Mouse (Mus musculus): ENCODE data around the gene B3galt4.

DNA sequence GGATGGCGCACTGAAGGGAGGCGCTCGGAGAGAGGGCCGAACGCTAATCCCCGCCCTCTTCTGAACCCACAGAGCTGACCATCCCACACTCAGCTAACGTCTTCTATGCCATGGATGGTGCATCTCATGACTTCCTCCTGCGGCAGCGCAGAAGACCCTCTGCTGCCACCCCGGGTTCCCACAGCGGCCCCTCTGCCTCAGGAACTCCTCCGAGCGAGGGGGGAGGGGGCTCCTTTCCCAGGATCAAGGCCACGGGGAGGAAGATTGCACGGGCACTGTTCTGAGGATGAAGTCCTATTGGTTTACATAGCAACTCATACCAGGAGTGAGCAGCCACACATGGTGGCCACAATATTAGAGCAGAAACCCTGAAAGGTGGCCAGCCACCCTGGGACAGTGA is 14.3 kb downstream of the B3galt4 start:
- TF ChIP-seq CTCF (IDR thresholded peaks at IDR 0.05; ENCODE audit: low read depth, low read length) = no peak
- no peak for TF ChIP-seq POLR2A (IDR thresholded peaks at IDR 0.05; ENCODE audit: insufficient read depth, low read length)

Data from ES-Bruce4 (cell line).